Mouse (Mus musculus): ENCODE measurements around the gene Olfr412. TPM values are rescaled to one million over a fixed set of nuclear protein-coding genes. Genes with fewer than 3 reads are reported as not detected.

Gene Olfr412
- polyA plus RNA-seq (2015; fragmentation: Nextera tagmentation; extraction: Ambion mirVana) = not detected in 2 replicates

DNA sequence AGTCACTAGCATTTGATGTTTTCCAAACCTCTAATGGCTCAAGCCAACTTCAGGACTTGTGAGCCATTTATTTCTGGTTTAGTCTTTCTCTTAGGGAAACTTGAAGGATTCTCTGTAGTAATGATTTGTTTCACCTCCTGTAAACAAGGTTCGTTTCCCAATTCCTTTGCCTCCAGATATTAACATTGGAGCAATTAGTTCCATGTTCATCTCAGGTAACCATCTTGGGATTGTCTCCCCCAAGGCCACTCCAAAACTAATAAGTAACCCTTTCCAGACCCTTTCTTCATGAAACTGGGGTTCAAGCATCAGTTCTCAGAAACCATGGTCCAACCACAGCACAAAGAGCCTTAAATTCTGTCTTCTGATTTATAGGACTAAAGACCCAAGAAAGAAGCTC, at the start of gene Olfr412:
Gene Olfr412 (plus strand): TSS at position 301 of the 400 bp plus-strand sequence.
- Histone ChIP-seq H3K27ac (replicated peaks) (no peak within 1 kb of the TSS), H3K9me3 (no peaks in the 10 kb centered on the region), H3K4me1 (replicated peaks) (no peaks in the 10 kb centered on the region), H3K4me3 (no peak within 1 kb of the TSS), H3K9ac (no peak within 1 kb of the TSS), H3K27me3 (no peaks in the 10 kb centered on the region), H3K36me3 (no peaks in the 10 kb centered on the region), H3K4me2 (no peak within 1 kb of the TSS)
- WGBS = 74% methylated on average over 1 of the region's 1 CpGs
- ATAC-seq (ENCODE audit: low FRiP score, low read depth) = no peak

DNA sequence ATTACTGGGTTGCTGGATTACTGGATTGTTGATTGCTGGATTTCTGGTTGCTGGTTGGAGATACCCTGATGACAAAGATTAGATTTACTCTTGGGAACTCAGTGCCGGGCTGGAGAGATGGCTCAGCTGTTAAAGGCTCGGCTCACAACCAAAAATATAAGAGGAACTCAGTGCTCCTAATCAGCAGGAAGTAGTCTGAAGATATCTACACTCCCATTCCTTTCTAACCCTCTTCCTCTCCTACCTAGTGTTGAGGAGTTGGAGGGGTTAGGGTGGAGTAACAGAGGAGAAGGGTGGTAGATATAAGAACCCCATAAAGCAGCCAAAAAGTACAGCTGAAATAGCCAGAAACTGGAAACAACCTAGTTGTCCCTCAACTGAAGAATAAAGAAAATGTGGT, 35.8 kb upstream of the Olfr412 start:
- 80% methylated on average over 2 of the region's 2 CpGs for WGBS
- H3K9ac ChIP-seq = no peak overlapping the region

DNA sequence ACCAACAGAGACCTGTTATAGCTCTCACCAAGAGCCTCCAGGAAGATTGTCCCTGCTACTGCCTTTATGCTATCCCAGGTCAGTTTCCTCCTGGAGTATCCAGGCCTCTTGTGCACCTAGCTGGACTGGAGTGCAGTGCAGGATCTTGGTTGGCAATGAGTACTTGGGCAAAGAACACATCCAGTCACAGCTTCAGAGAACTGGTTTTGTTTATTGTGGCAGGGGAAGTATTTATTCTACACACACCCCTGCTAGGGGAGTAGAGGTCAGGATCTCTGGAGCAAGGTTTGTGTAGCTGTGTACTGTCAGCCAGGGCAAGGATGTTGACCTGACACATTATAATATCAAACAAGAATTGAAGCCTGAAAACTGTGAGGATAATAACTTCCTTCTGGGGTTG, 33.1 kb upstream of the Olfr412 start:
- H3K4me2 ChIP-seq = no peak overlapping the region
- no peaks in the 10 kb centered on the region for H3K27me3 ChIP-seq
- H3K36me3 ChIP-seq = no peaks in the 10 kb centered on the region
- no peak overlapping the region for H3K4me3 ChIP-seq
- no peak overlapping the region for H3K27ac ChIP-seq (replicated peaks)
- H3K9me3 ChIP-seq = no peaks in the 10 kb centered on the region
- no peak overlapping the region for H3K9ac ChIP-seq
- H3K4me1 ChIP-seq (replicated peaks) = no peaks in the 10 kb centered on the region
- no peak for ATAC-seq (ENCODE audit: low FRiP score, low read depth)

More for the DNA sequence above, 35.8 kb upstream of the Olfr412 start:
- Histone ChIP-seq H3K4me3 (no peak overlapping the region), H3K27ac (replicated peaks) (no peak overlapping the region), H3K36me3 (no peaks in the 10 kb centered on the region), H3K9me3 (no peaks in the 10 kb centered on the region), H3K4me1 (replicated peaks) (no peaks in the 10 kb centered on the region), H3K4me2 (no peak overlapping the region), H3K27me3 (no peaks in the 10 kb centered on the region)
- ATAC-seq (ENCODE audit: low FRiP score, low read depth) = no peak

DNA sequence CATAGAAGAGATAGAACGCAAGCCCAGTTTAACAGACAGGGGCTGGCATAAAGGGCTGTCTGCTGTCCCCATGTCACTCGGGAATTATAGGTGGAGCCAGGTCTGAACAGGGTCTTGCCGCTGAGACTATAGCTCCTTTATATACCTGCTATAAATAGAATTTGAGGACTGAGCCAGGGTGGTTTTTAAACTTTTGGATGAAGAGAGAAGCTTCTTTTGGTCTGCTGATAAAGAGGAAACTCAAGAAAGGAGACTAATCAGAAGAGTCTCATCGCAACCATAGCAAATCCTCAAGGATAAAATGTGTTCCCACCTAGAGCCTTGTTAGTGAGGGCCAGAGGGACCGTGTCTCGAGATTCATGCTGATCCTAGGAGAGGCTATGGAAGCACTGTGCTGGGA, 23.9 kb upstream of the Olfr412 start, which contains the start of gene Olfr410:
Gene Olfr410 (minus strand): TSS at position 101 of the 400 bp plus-strand sequence.
- 89% methylated on average over 6 of the region's 6 CpGs for WGBS
- H3K36me3 ChIP-seq = no peaks in the 10 kb centered on the region

DNA sequence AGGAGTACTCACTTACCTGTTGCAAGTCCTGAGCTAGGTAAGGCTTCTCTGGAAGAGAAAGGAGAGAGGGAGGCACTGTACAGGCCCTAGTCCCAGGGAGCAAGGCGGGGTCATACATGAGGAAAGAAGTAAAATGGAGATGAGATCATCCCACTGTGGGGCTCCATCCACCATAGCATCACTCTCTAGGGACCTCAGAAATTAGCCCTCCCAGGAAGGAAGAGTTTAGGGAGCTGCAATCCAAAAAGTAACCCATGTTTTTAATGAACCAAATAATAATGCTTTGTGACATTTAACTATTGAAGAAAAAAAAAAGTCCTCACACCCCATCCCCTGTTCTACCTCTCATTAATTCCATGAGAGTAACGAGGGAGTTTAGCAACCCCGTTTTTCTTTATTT, 9.3 kb upstream of the Olfr412 start, which contains the start of gene Olfr411:
Gene Olfr411 (minus strand): TSS at position 101 of the 400 bp plus-strand sequence.
- Histone ChIP-seq H3K9me3 (no peaks in the 10 kb centered on the region), H3K9ac (no peak within 1 kb of the TSS), H3K4me2 (no peak within 1 kb of the TSS), H3K4me1 (replicated peaks) (no peaks in the 10 kb centered on the region), H3K36me3 (no peaks in the 10 kb centered on the region), H3K4me3 (no peak within 1 kb of the TSS), H3K27me3 (no peaks in the 10 kb centered on the region), H3K27ac (replicated peaks) (no peak within 1 kb of the TSS)
- no peak for ATAC-seq (ENCODE audit: low FRiP score, low read depth)
- 87% methylated on average over 3 of the region's 3 CpGs for WGBS

More for the DNA sequence above, 23.9 kb upstream of the Olfr412 start, which contains the start of gene Olfr410:
- H3K27me3 ChIP-seq = no peaks in the 10 kb centered on the region
- H3K4me3 ChIP-seq = no peak within 1 kb of the TSS
- no peak within 1 kb of the TSS for H3K27ac ChIP-seq (replicated peaks)
- no peak within 1 kb of the TSS for H3K4me2 ChIP-seq
- H3K9ac ChIP-seq = no peak within 1 kb of the TSS
- no peaks in the 10 kb centered on the region for H3K4me1 ChIP-seq (replicated peaks)
- ATAC-seq (ENCODE audit: low FRiP score, low read depth) = no peak
- no peaks in the 10 kb centered on the region for H3K9me3 ChIP-seq

DNA sequence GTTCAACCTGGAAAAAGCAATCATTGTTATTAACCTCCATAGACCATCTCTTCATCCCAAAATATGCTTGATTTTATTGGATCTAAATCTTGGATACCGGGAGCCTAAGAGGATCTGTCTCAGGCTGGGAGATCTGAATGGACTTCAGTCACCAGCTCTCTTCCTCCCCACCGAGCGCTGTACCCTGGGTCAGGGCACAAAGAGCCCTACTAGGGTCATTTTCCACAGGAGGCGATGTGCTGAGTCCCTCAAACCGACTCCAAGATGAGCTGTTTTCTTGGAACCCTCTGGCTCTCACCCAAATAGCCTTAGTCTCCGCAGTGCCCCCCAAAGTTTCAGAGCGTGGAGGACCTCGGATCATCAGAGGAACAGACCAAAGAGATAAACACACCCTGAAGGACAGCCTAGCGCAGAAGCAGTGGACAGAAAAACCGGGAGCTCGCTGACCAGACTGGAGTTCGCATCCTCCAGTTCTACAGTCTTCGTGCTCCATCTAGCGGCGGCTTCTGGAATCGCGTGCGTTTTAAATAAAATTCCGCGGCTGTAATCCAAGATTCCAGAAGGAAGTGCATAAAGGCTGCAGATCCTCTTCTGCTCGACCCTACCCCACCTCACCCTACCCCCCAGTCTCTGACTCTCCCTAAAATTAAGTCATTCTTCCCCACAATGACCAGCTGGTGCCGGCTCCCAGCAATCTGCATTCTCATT, 9.7 kb downstream of the Olfr412 start:
- peak; percentile 69; the same call in 1 of the 2 replicates for ATAC-seq (ENCODE audit: low FRiP score, low read depth)
- Histone ChIP-seq H3K36me3 (no peaks in the 10 kb centered on the region), H3K4me2 (peak overlapping the region; percentile 26; the same call in 1 of the 2 replicates), H3K9ac (no peak overlapping the region), H3K27me3 (peaks cover 8% of the 10 kb centered on the region; the same call in 1 of the 2 replicates), H3K27ac (replicated peaks) (no peak overlapping the region), H3K4me3 (no peak overlapping the region), H3K9me3 (no peaks in the 10 kb centered on the region), H3K4me1 (replicated peaks) (no peaks in the 10 kb centered on the region)
- WGBS = 12% methylated on average over 22 of the region's 22 CpGs

DNA sequence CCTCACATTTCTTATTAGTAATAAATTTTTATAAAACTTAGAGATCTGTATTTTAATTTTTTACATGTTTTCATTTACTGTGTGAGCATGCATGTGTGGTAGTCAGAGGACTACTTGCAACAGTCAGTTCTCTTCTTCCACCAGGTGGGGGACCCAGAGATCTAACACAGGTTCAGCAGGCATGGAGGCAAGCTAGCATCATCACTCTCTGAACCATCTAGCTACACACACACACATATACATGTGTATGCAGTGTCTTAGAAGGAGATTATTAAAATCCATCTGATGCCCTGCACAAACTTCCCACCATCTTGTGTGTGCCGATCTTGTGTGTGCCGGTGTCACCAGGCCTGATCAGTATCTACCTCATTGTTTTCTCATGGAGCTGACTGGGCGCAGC, 15.0 kb downstream of the Olfr412 start:
- H3K4me1 ChIP-seq (replicated peaks) = 0 out of 2 replicates have a peak, but pooled peaks cover 3% of the 10 kb centered on the region
- H3K4me2 ChIP-seq = no peak overlapping the region
- H3K9me3 ChIP-seq = no peaks in the 10 kb centered on the region
- no peak overlapping the region for H3K9ac ChIP-seq
- H3K27ac ChIP-seq (replicated peaks) = peak overlapping the region; percentile 49; the same call in 1 of the 2 replicates
- no peaks in the 10 kb centered on the region for H3K36me3 ChIP-seq
- peak; percentile 86 for ATAC-seq (ENCODE audit: low FRiP score, low read depth)
- no peaks in the 10 kb centered on the region for H3K27me3 ChIP-seq
- no peak overlapping the region for H3K4me3 ChIP-seq
- WGBS = 78% methylated on average over 3 of the region's 3 CpGs

DNA sequence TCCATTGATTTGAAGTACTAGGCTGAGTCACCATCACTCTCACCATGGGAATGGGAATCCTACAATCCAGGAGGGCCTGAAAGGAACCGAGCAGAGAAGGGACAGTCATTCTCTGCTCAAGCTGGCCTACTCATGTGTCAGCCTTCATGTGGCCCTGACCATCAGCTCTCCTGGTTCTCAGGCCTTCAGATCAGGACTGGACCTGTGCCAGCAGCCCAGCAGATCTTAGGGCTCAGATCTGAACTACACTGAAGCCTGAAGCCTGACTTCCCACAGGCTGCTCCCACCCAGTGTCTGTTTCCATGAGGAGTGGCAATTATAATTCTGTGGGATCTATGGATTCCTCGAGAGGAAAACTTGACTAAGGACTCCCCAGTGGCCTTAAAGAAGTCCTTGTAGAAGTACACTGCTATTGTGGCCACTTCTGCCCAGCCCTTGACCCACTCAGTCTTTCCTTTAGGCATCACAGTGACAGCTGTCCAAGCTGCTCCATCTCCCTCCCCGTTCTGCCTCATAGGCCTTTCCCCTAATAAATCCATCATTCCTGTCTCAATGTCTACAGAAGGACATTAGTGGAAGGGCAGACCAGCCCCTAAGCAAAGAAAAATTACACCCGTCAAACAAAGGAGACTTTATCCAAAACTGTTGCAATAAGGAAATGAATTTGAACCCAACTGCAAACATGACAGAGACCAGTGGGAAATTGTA, 17.5 kb downstream of the Olfr412 start:
- H3K4me1 ChIP-seq (replicated peaks) = 0 out of 2 replicates have a peak, but pooled peaks cover 3% of the 10 kb centered on the region
- H3K9ac ChIP-seq = no peak overlapping the region
- H3K4me3 ChIP-seq = no peak overlapping the region
- no peak overlapping the region for H3K4me2 ChIP-seq
- H3K9me3 ChIP-seq = no peaks in the 10 kb centered on the region
- H3K27me3 ChIP-seq = no peaks in the 10 kb centered on the region
- ATAC-seq (ENCODE audit: low FRiP score, low read depth) = no peak
- H3K27ac ChIP-seq (replicated peaks) = no peak overlapping the region
- 64% methylated on average over 4 of the region's 4 CpGs for WGBS
- no peaks in the 10 kb centered on the region for H3K36me3 ChIP-seq

DNA sequence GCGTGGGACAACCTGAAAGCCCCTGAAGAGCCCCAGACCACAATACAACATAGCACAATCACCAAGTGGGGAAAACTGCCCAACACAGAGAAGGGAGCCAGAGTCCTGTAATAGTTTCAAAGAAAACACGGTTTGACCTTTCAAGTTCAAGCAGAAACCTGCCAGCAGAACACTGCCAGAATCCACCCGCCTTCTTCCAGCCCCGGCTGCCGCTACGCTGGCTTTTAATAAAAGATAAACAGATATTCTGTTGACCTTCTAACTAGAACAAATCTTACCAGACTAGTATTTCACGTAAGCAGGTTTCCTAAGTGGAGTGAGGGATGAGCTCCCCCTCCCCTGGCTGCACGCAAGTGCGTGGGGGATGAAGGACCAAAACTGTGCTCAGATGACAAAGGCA, 23.8 kb downstream of the Olfr412 start:
- no peaks in the 10 kb centered on the region for H3K9me3 ChIP-seq
- no peak overlapping the region for H3K4me3 ChIP-seq
- 74% methylated on average over 9 of the region's 9 CpGs for WGBS
- ATAC-seq (ENCODE audit: low FRiP score, low read depth) = no peak
- no peak overlapping the region for H3K9ac ChIP-seq
- H3K27me3 ChIP-seq = no peaks in the 10 kb centered on the region
- no peak overlapping the region for H3K27ac ChIP-seq (replicated peaks)
- H3K36me3 ChIP-seq = peaks cover 8% of the 10 kb centered on the region; the same call in 1 of the 2 replicates
- no peaks in the 10 kb centered on the region for H3K4me1 ChIP-seq (replicated peaks)
- H3K4me2 ChIP-seq = no peak overlapping the region

DNA sequence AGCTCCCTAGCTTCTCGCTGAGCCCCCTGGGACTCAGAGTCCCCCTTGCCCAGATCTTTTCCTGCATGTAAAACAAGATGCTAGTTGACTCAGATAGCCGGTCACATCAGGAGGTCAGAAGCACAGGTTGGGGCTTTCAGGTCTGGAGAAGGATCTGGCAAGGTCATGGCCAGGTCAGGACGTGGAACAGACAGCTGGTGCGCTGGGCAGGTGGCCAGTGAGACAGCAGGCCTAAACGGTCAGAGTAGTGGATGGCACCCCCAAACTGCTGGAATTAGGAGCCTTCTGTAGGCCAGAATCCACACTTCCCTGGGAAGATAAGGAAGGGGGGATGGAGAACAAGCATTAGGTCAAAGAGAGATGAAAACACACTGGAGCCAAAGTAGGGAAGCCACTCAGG, 25.3 kb downstream of the Olfr412 start:
- Histone ChIP-seq H3K9ac (no peak overlapping the region), H3K27ac (replicated peaks) (no peak overlapping the region), H3K27me3 (no peaks in the 10 kb centered on the region), H3K4me1 (replicated peaks) (no peaks in the 10 kb centered on the region), H3K36me3 (peaks cover 8% of the 10 kb centered on the region; the same call in 1 of the 2 replicates), H3K9me3 (no peaks in the 10 kb centered on the region), H3K4me2 (no peak overlapping the region), H3K4me3 (no peak overlapping the region)
- 78% methylated on average over 5 of the region's 5 CpGs for WGBS
- ATAC-seq (ENCODE audit: low FRiP score, low read depth) = no peak

DNA sequence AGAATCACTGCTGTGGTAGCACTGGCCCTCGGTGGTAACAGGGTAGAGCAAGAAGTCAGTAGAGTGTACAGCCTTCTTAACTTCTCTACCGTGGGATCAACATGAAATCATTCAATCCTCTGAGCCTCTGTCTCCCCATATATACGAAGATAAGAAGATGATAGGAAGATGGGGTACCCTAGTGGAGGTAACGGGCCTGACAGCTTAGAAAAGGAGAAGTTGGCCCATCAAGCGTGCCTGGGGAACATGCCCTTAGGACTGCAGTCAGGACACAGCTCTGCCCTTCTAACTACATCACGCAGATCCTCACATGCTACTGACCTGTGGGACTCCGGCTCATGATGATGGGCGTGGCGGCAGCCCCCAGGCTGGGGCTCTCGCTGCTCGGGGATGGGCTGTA, 30.0 kb downstream of the Olfr412 start:
- Histone ChIP-seq H3K4me3 (no peak overlapping the region), H3K9me3 (no peaks in the 10 kb centered on the region), H3K9ac (no peak overlapping the region), H3K27me3 (no peaks in the 10 kb centered on the region), H3K4me1 (replicated peaks) (peaks cover 4% of the 10 kb centered on the region; the same call in 1 of the 2 replicates), H3K27ac (replicated peaks) (no peak overlapping the region), H3K4me2 (no peak overlapping the region), H3K36me3 (peaks cover 8% of the 10 kb centered on the region; the same call in 1 of the 2 replicates)
- ATAC-seq (ENCODE audit: low FRiP score, low read depth) = no peak
- 89% methylated on average over 11 of the region's 11 CpGs for WGBS

DNA sequence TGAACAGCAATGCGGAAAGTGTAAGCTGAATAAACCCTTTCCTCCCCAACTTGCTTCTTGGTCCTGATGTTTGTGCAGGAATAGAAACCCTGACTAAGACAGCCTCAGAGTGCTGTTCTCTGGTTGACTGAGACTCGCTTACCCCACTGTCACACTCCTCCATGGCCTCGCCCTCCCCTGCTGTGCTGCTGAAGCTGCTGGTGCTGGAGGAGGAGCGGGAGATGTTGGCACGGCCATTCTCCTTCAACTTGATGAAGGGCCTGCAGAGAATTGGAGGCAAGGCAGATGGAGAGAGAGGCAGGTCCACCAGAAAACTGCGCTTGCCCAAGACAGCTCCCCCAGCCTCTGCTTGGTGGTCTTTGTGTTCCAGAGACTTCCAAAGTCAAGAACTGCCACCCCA, 31.0 kb downstream of the Olfr412 start:
- WGBS = 79% methylated on average over 6 of the region's 6 CpGs

More for the DNA sequence above, 31.0 kb downstream of the Olfr412 start:
- H3K9ac ChIP-seq = no peak overlapping the region
- H3K4me3 ChIP-seq = no peak overlapping the region
- H3K36me3 ChIP-seq = peaks cover 11% of the 10 kb centered on the region; the same call in 1 of the 2 replicates
- no peak for ATAC-seq (ENCODE audit: low FRiP score, low read depth)
- peaks cover 4% of the 10 kb centered on the region; the same call in 1 of the 2 replicates for H3K4me1 ChIP-seq (replicated peaks)
- H3K27me3 ChIP-seq = no peaks in the 10 kb centered on the region
- H3K27ac ChIP-seq (replicated peaks) = no peak overlapping the region
- no peak overlapping the region for H3K4me2 ChIP-seq
- H3K9me3 ChIP-seq = no peaks in the 10 kb centered on the region
